Mouse (Mus musculus) induced T-regulatory cell, adult 2 months (primary cell): Measurements from ENCODE around the gene Pde9a.

ENCODE experiments used
- DNase-seq: peaks from one replicate; pipeline ENCODE4 v3.0.0-alpha.2; 2012; ENCODE audit warnings: low read depth

Pde9a gene

DNA sequence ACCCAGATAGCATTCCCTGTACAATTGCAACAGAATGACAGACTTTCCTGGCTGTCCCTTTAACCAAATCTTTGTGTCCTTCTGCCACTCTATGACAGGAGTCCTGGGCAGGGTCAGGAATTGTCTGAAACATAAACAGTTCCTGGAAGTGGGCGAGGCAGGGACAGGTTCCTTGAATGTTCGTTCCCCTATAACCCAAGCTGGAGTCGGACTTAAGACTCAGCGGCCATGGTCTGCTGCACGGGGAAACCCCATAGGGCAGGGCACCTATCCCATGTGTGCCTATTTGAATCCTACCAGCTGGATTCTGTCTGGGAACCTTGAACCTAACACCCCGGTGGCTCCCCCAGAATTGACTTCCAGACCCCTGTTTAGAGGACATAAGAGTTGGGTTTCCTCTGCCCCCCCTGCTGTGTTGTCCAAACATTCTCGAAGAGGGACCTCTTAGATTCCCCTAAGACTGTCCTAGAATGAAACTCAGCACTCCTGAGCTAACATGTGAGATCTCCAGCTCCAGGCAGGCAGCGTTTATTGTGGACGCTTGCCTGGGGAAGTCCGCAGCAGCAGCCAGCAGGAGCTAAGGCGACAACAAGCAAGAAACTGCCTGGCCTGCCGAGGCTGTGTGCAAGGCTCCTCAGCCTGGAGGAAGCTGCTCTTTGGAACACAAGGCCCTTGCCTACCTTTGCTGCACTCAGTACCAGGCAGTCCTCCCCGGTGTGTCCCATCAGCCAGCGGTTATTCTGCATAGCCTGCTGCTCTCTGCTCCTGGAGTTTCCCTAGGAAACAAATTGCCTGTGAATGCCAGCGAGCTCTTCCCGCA lies 48.2 kb downstream of the Pde9a start:
- no peak for DNase-seq

DNA sequence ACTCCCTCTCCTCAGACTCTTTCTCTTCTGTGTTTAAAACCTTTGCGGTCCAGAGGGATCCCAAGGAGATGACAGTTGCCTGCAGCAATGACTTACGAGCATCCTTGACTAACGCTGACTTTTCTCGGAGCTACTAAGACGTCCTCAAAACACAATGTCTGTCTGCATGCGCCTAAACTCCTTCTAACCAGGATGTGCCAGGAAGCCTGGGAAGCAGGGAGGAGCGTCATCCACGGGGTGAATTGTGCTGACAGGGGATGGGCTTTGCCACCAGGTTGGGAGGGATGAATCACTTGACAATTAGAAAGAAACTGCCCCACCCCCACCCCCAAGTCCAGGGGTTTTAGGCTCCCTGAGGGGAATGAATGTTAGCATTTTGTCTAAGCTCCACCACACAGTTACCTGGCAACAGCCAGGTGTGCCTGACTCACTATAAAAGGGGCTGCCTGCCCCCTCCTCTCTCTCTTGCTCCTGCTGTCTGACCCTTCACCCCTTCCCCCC lies 48.9 kb downstream of the Pde9a start:
- no peak for DNase-seq

DNA sequence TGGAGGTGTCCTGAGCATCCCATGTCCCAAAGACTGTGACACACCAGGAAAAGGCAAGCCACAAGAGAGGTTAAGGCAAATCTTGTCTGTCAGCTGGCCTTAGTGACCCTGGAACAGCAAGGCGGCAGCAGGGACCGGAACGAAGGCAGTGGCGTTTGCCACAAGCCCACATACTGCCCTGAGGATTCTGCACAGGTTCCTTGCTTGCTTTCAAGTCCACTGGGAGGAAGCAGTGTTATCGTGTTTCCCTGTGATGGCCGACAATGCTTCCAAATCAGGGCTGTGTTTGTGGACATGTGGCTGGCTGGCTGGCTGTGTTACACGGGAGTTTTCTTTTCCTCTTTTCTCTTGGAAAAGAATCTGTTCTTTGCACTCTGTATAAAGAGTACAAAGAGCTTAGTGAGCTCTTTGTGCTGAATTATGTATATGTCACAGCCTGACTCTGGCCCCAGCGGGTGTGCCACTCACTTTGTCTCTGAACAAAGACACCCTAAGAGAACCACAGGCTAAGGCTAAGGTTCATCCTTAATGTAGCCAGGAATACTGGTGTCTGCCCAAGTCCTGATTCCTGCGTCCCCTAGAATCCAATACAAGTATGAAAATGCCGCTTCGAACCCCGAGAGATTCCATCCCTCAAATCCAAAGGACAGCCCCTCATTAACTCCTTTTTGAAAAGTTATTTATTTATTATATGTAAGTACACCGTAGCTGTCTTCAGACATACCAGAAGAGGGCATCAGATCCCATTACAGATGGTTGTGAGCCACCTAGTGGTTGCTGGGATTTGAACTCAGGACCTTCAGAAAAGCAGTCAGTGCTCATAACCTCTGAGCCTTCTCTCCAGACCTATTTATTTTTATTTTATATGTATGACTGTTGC lies 50.2 kb downstream of the Pde9a start:
- no peak for DNase-seq

DNA sequence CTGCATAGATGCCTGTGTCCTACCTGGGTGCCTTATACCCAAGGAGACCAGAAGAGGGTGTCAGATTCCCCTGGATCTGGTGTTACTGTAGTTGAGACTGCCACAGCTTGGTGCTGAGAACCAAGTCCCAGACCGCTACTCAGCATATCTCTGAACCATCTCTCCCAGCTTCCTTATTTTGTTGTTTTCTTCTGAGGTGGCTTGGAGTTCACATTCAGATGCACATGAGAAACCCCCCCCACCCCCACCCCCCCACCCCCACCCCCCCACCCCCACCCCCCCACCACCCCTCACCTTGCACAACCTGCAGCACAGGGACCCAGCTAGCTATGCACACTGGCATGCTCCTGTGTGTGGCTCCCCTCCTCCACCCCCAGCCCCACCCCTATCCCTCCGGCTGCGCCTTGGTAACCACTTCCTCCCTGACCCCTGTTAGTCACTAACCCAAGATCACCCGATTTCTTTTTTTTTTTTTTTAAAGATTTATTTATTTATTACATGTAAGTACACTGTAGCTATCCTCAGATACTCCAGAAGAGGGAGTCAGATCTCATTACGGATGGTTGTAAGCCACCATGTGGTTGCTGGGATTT lies 50.9 kb downstream of the Pde9a start:
- peak; percentile 61 for DNase-seq

DNA sequence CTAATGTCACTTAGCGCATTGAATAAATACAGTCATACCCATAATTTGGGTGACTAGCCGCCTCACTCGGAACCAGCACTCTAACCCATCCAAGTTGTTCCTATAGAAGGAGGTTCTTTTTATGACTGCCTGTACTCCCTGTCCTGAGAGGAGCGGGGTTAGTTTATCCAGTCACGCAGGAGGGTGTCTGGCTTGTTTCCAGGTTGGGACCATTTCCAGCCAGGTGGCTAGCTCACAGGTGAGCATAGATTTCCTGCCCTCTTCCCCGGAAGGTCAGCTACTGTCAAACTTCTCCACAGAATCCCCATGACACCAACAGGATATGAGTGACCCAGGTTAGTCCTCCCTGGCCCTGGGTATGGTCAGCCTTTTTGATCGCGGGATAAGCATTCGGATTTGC lies 51.5 kb downstream of the Pde9a start:
- peak; percentile 26 for DNase-seq

DNA sequence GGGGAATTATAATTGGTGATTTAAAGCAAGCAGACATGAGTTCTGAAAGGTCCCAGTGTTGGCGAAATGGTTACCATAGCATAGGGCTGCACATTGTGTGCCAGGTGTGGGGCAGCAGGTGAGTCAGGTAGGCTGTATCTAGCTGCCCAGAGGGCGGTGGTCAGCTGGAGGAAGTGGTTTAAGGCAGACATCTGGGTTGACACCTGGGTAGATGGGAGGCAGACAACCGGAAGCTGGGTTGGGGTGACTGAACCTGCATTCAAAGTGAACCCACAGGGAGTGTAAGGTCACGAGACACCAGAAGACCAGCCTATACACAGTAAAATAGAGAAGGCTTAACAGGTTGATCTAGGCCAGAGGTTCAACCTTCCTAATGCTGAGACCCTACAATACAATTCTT lies 54.0 kb downstream of the Pde9a start:
- peak; percentile 53 for DNase-seq

DNA sequence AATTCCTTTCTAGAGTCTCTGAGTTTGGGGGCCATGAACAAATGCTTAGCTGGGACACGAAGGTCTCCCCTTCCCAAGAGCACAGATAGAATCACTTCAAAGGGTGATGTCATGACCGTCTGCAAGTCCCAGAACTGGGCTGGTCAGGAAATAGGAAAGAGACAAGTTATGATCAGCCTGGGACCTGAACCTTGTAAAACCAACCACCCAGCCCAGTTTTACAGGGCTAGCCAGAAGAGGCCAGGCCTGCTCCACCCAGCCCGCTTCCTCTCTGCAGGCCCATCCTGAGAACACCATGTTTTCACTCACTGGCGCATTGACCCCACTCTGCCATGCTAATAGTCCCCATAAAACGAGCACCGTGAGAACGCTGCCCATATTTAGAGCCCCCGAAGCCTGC lies 56.5 kb downstream of the Pde9a start:
- no peak for DNase-seq

DNA sequence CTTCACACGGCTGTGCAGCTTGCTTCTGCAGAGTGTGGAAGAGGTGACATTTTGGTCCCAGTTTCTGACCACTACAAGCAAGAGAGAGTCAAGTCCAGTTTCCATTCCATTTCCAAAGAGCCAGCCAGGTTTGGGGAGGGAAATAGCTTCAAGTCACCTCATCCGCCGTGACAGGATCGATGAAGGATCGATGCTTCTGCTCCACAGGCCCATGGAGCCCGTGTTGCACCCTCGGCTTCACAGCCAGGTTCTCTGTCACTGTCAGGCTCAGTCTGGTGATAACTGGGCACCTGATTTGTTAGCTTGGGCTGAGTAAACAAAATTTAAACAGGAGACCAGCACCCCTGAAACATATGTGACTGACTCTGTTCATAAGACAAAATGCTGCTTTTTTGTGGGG lies 58.2 kb downstream of the Pde9a start:
- no peak for DNase-seq

DNA sequence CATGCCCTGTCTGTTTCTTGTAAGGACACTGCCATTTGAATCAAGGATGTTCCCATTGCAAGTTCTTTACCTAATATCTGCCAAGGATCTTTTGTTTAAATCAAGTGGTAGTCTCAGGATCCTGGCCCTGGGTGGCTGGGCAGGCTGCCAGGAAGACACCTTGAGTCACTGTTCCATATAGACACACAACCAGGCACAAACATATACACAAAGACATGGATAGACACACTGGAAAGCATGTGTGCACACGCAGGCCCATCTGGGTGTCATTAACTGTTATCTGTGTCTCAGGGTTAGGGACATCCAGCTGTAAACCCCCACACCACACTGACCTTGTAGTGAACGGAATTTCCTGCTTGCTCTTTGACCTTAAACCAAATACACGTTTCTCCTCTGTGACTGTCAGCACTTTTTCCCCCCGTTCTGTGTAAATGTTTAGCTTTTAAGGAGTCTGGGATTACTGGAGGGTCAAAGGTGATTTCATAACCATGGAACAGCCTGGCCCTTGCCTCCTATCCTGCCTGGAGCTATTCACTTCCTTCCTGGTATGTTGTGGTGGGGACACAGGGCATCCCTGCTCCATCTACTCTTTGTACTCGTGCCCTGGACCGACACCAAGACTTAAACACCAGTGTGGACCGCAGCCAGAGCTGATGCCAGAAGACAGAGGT lies 59.2 kb downstream of the Pde9a start:
- no peak for DNase-seq

DNA sequence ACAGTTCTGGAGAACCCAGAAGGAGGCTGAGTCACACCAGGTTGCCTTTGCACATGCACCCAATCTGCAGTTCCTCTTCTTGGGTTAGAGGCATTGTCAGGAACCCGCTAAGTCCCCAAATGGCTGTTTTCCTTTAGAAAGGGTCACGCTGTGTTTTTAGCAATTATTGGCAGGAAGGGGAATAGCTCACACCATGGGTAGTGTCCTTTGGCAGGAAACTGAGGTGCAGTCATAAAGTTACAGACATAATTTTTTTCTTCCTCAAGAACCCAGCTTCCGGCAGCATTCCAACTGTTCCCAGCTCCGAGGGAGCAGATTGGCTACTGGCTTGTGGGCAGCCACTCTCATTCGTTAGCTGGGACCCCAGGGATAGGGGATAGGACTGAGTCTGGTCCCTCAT lies 61.8 kb downstream of the Pde9a start:
- no peak for DNase-seq

DNA sequence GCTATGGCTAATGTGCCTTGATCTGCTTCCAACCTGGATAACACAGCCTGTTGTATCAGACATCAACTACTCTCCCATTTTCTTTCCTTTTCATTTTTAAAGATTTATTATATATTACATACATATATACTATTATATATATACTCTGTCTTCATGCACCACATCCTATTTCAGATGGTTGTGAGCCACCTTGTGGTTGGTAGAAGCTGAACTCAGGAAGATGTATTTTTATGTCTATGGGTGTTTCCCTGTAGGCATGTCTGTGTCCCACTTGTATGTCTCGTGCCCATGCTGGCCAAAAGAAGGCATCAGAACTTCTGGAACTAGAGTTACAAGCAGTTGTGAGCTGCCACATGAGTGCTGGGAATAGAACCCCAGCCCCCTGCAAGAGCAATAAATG lies 62.5 kb downstream of the Pde9a start:
- DNase-seq, result peak; percentile 44

DNA sequence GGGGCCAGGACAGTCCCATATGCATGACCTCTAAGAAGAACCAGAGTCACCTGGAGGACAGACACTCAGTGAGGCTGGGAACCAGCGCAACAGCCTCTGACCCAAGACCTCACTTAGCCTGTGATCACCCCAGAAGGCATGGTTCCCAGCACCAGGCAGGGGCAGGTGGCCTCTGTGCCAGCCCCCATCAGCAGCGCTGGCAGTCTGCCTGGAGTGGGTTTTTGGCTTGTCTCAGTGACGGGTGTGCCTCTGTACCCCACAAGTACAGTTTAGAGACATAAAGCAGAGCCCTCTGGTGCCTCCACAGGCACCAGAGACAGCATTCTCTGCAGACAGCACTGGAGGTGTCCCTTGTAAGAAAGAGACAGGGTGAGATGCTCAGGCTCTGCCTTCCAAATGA lies 64.2 kb downstream of the Pde9a start:
- no peak for DNase-seq

DNA sequence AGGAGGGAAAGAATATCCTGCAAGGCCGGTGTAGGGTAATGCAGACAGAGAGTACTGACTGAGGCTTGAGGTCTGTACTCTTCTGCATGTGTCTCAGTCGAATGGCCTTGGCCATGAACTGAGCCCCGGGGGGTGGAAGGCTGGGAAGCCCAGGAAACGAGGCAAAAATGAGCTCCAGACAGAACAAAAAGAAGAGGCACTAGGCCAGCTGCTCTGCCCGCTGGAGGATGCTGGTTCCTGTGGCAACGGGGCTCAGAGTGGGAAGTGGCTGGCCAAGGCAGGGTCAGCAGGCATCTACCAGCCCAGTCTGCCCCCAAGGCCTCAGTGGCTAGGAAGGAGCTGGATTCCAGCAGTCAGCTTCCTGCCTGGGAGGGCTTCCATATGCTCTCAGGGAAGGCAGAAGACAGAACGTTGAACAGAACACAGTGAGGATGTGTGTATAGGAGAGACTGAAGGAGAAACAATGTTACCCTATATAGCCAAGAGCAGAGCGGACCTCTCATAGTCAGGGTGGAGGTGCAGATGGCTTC lies 65.2 kb downstream of the Pde9a start:
- DNase-seq, result no peak

DNA sequence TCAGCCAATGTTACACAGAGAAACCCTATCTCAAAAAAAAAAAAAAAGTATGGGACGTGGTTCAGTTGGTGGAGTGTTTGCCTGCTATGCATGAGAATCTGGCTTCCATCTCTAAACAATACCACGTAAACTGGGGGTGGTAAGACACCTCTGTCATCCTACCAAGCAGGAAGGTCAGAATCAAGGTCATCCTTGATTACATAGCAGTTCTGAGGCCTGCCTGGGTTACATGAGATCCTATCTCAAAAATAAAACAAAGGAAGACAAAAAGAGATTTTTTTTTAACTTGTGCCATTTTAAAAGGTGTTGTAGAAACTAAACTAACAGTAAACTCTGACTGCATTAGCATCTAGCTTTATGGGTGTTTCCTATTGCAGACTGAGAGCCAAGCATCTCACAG lies 66.8 kb downstream of the Pde9a start:
- no peak for DNase-seq

DNA sequence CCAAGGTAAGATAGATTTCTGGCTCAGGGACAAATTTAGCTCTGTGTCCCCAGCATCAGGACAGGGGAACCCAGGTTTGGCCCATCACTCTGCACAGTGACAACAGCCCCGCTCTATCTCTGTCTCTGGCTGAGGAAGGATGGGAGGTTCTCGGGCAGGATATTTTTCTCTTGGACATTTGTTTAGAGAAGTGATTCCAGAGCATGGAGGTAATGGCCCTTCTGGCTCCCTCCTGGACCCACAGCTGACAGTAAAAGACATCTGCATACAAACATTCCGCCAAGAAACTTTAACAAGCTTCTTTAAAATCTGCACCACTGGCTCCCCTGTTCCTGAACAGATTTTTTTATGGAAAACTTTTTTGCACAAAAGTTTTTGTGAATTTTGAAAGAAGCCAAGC lies 67.5 kb downstream of the Pde9a start:
- no peak for DNase-seq

DNA sequence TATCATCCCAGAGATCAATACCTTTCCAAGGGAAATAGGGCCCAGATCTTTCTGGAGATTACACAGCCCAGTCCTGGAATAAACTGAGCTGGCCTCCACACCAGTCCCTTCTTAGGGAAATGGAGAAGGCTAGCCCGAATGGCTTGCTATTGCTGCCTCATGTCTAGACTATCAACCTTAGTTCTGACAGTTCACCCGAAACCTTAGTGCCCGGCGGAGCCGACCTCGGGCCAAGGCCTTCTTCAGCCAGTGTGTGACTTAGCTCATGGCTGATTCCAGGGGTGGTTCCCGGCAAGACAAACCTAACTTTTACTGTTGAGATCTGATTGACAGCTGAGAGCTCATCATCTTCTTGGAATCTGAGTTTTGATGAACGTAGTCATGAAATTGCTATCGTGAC lies 68.0 kb downstream of the Pde9a start:
- DNase-seq, result no peak

DNA sequence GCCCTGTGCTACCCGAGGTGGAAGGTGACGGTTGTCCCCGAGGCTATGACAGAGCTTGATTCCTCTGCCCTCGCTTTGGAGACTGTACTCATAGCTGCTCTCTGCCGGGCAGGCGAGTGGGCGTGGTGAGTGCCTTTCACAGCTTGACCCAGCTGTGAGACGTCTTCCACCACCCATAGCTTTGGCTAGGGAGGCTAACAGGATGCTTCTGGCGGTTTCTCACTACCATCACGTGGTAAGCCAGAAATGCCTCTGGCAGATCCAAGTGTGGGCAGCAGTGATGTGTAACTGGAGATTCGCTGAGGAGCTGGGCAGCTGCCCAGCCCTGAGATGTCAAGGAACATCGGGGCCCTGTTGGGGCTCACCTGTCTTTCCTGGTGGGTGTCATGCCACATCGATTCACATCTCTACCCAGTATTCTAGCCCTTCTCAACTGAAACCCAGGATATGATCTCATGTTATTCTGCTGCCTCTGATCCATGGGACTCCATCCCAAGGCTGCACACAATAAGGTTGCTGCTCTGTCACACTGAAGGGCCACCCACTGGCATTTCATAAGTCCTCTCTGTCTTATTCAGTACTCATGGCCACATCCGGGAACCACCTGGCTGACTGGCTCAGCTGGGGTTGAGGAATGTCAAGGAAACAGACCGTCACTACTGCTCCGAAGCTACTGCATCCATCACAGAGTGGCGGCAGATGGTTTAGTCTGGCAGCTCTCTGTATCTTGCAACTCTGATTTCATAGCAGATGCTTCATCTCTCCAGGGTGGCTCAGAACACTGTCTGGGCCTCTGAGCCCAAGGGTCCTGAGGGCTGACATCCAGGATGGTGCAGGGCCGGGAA lies 70.9 kb downstream of the Pde9a start:
- DNase-seq, result no peak

DNA sequence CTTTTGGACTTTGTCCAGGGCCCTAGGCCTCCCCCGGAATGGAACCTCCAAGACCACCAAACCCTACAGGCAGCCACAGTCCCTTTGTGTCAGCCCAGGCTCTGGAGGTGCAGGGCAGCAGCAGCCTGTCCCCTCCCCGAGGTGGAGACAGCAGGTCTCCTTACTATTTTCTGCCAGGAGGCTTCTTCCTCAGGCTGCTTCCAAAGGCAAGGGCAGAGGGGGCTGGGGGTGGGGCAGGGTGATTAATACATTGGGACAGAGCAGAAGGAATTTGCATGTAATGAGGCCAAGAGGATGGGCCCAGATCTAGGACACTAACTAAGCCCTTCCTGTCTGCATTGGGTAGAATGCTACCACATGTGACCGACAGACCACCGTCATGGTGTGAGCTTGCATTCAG lies 74.4 kb downstream of the Pde9a start:
- DNase-seq, result no peak

DNA sequence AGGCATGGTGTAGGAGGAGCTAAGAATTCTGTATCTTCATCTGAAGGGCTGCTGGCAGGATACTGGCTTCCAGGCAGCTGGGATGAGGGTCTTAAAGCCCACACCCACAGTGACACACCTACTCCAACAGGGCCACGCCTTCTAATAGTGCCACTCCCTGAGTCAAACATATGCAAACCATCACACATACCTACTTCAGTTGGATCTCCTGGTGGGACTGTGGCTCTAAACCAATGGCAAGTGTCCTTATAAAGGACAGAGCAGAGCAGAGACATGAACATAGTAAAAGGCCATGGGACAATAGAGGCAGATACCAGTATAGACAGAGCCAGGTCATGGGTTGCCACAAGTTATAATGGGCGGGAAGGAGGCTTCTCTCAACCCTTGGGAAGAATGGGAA lies 76.5 kb downstream of the Pde9a start:
- no peak for DNase-seq

DNA sequence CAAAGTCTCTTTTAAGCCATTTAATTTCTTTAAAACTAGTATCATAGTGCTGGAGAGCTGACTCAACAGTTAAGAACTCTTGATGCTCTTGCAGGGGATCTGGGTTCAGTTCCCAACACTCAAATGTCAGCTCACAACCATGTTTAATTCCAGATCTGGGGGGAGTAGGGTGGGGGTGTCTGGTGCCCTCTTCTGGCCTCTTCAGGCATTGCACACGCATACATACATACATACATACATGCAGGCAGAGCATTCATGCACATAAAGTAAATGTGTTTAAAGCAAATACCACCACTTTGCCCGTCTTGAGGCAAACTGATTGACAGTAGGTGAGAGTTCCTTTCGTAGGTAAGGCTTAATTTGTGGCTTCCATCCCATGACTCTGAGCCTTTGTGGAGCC lies 80.8 kb downstream of the Pde9a start:
- DNase-seq, result peak; percentile 36

DNA sequence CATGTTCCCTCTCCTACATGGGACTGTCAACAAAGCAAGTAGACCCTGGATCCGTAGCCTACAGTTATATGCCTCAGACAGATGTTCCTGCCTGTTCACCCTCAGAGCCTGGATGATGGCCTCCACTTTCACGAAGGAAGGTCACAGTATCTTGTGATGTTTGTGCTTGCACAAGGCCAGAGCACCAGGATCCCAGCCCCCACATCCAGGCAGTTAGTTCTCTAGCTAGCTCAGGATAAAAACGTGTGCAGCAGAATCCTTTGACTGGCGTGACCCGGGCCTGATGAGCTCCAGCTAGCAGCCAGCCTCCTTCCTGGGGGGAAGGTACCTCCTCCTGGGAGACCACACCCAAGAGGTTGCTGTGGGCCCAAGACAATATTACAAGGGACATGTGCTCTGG lies 82.5 kb downstream of the Pde9a start:
- DNase-seq, result no peak
